ENCODE assay signal across 19 mouse cellular contexts in the genomic region with DNA sequence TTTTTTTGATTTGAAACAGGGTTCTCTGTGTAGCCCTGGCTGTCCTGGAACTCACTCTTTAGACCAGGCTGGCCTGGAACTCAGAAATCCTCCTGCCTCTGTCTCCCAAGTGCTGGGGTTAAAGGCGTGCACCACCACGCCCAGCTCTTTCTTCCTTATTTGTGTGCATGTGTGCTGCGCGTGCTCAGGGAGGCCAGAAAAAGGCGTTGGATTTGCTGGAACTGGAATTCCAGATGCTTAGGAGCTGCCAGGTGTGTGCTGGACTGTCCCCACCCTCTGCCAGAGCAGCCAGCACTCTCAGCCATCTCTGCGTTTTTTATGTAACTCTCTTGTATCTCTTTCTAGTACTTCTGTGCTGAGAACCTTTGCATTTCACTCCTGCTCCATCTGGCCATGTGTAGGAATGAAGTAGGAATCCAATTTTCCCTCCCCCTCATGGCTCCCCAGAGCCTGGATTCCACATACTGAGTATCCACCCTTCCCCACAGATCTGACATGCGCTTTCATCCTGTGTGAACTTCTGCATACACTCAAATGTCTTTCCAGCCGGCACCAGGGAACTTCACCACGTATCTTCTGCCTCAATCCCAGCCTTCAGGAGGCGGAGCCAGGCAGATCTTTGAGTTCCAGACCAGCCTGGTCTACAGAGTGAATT. TPM values are rescaled to one million over a fixed set of nuclear protein-coding genes. Genes with fewer than 3 reads are reported as not detected.
DNase-seq lines count a peak whose midpoint lies in the region; ATAC-seq lines count a peak whose summit lies in the region.
"Had no signal": no experiment of that assay in that cellular context is flagged by ENCODE, and none has a peak within 500 bp of the region (broad histone marks: within the 10 kb centered on the region; RNA-seq: fewer than 3 reads in every experiment).

No protein-coding gene starts in this region.

- no peak for ATAC-seq in megakaryocyte progenitor cell, adult 5-6 weeks (replicated peaks; ENCODE audit: poor library complexity)
- ATAC-seq: forebrain, embryonic 14.5 days; inflammation-experienced regulatory T-cells, adult 6 months; midbrain, embryonic 13.5 days had no signal

- intact Hi-C loops in left cerebral cortex, postnatal 4 days (cut with DNase I): no loop called here
- intact Hi-C loops in left cerebral cortex, postnatal 36 days (cut with DNase I): no loop called here

- peak; percentile 73 for DNase-seq in left cerebral cortex, adult 11 months (ENCODE audit: low spot score)
- no peak for DNase-seq in left cerebral cortex, postnatal 4 days
- peak; percentile 67 for DNase-seq in ES-CJ7 (ENCODE audit: low read depth, low spot score)
- peak; percentile 92 for DNase-seq in brain, adult 2 months (ENCODE audit: low read depth, low spot score)
- DNase-seq in left cerebral cortex, postnatal 36 days (ENCODE audit: low spot score in 2 of 2): peak; percentile 62 to 78
- no peak for DNase-seq in kidney, postnatal 36 days
- no peak for DNase-seq in urinary bladder, adult 18-20 months (ENCODE audit: low spot score in 2 of 2)
- DNase-seq: adrenal gland, postnatal 10 days; cerebellum, adult 18-20 months; cerebellum, postnatal 36 days; gastrocnemius, postnatal 25 days; heart, postnatal 10 days; lung, embryonic 14.5 days; lung, postnatal 4 days; thymus, postnatal 4 days had no signal

RNA-seq across cellular contexts. Expression of a gene that starts 5.6 kb away (rescaled TPM):
- 10 to 100 TPM; 20.0 to 20.1 TPM for total RNA-seq in left cerebral cortex, postnatal 4 days (2021)
- total RNA-seq in left cerebral cortex, postnatal 36 days (2021): 10 to 100 TPM; 72.2 to 77.6 TPM
- total RNA-seq in megakaryocyte progenitor cell, adult 5-6 weeks (2015): not detected in 2 replicates
- total RNA-seq in megakaryocyte progenitor cell, adult 5-6 weeks (2017): not detected in 2 replicates
- total RNA-seq: gastrocnemius, postnatal 25 days had no signal

RNA-seq across cellular contexts. Expression of a gene that starts 12.8 kb away (rescaled TPM):
- total RNA-seq in left cerebral cortex, postnatal 4 days (2021): 10 to 100 TPM; 37.8 to 42.0 TPM
- total RNA-seq in left cerebral cortex, postnatal 36 days (2021): 10 to 100 TPM; 82.7 to 98.5 TPM
- 0.22 and 0.46 TPM in 2 replicates for total RNA-seq in megakaryocyte progenitor cell, adult 5-6 weeks (2015)
- total RNA-seq in megakaryocyte progenitor cell, adult 5-6 weeks (2017): 0.58 TPM in 1 of 2 replicates, not detected in the other

RNA-seq across cellular contexts. Expression of a gene that starts 46.4 kb away (rescaled TPM):
- 10 to 100 TPM; 26.1 to 28.1 TPM for total RNA-seq in left cerebral cortex, postnatal 4 days (2021)
- total RNA-seq in left cerebral cortex, postnatal 36 days (2021): 10 to 100 TPM; 22.2 to 26.2 TPM
- total RNA-seq in megakaryocyte progenitor cell, adult 5-6 weeks (2015): 8.5 and 10.2 TPM in 2 replicates
- total RNA-seq in megakaryocyte progenitor cell, adult 5-6 weeks (2017): 22.2 and 33.8 TPM in 2 replicates

RNA-seq across cellular contexts. Expression of a gene that starts 46.7 kb away (rescaled TPM):
- 100 to 1,000 TPM; 380 to 389 TPM for total RNA-seq in left cerebral cortex, postnatal 4 days (2021)
- total RNA-seq in left cerebral cortex, postnatal 36 days (2021): 100 to 1,000 TPM; 222 to 343 TPM
- 183 and 217 TPM in 2 replicates for total RNA-seq in megakaryocyte progenitor cell, adult 5-6 weeks (2015)
- 513 and 628 TPM in 2 replicates for total RNA-seq in megakaryocyte progenitor cell, adult 5-6 weeks (2017)

Comparison
In these comparisons a context has a peak if more than half of its experiments do, and no peak if none do; other contexts are left out.
1. DNase-seq: peak in left cerebral cortex, adult 11 months (single experiment), ES-CJ7 (single experiment), brain, adult 2 months (single experiment) and left cerebral cortex, postnatal 36 days (2 of 2); none in left cerebral cortex, postnatal 4 days (single experiment), kidney, postnatal 36 days (0 of 2) and urinary bladder, adult 18-20 months (0 of 2).
2. RNA of a gene that starts 5.6 kb away (total RNA-seq): 72.2 to 77.6 TPM in left cerebral cortex, postnatal 36 days and 20.0 to 20.1 TPM in left cerebral cortex, postnatal 4 days; not detected in megakaryocyte progenitor cell, adult 5-6 weeks; every median in the first group is over 10 times any median in the second.
3. RNA of a gene that starts 12.8 kb away (total RNA-seq): 82.7 to 98.5 TPM in left cerebral cortex, postnatal 36 days and 37.8 to 42.0 TPM in left cerebral cortex, postnatal 4 days; 0.22 to 0.58 TPM in megakaryocyte progenitor cell, adult 5-6 weeks; every median in the first group is over 10 times any median in the second.